Comparison of ENCODE assay signal across 8 mouse cellular contexts in genomic region chr10:13429240-13429639, GRCm38 (mm10). TPM values are rescaled to one million over a fixed set of nuclear protein-coding genes. Genes with fewer than 3 reads are reported as not detected.
A peak's percentile ranks its signal among the peaks of the same experiment; 100 is the strongest.
DNase-seq lines count a peak whose midpoint lies in the region; ATAC-seq and TF ChIP-seq lines count a peak whose summit lies in the region.

No protein-coding gene starts in this region.

- peak; percentile 70; the same call in 1 of the 2 replicates for ATAC-seq in stomach, postnatal 0 days (ENCODE audit: low FRiP score, low TSS enrichment)
- no peak for ATAC-seq in liver, embryonic 12.5 days

- peak overlapping the region; percentile 67 for H3K4me3 ChIP-seq in gastrocnemius, adult 2 months
- 0 out of 2 replicates have a peak overlapping the region, but pooled peaks have one; percentile 6 for H3K4me3 ChIP-seq in midbrain, embryonic 10.5 days
- H3K4me3 ChIP-seq in stomach, postnatal 0 days (ENCODE audit: low read depth, low read length) = no peak overlapping the region
- no peak overlapping the region for H3K4me3 ChIP-seq in liver, embryonic 12.5 days

- no peaks in the 10 kb centered on the region for H3K27me3 ChIP-seq in midbrain, embryonic 10.5 days (ENCODE audit: low read depth, poor library complexity, severe bottlenecking)
- H3K27me3 ChIP-seq in stomach, postnatal 0 days (ENCODE audit: control insufficient read depth, insufficient read depth, low read length) = no peaks in the 10 kb centered on the region
- no peaks in the 10 kb centered on the region for H3K27me3 ChIP-seq in liver, embryonic 12.5 days (replicated peaks)

- H3K4me1 ChIP-seq in midbrain, embryonic 10.5 days = peaks cover 37% of the 10 kb centered on the region
- no peaks in the 10 kb centered on the region for H3K4me1 ChIP-seq in stomach, postnatal 0 days (replicated peaks; ENCODE audit: control insufficient read depth, insufficient read depth)
- no peaks in the 10 kb centered on the region for H3K4me1 ChIP-seq in liver, embryonic 12.5 days

- H3K4me2 ChIP-seq in stomach, postnatal 0 days (replicated peaks; ENCODE audit: low read depth) = no peak overlapping the region; the same call in 1 of the 2 replicates
- no peak overlapping the region for H3K4me2 ChIP-seq in liver, embryonic 12.5 days

- H3K27ac ChIP-seq in gastrocnemius, adult 2 months = no peak overlapping the region
- peak overlapping the region; percentile 71 for H3K27ac ChIP-seq in midbrain, embryonic 10.5 days (replicated peaks)
- no peak overlapping the region for H3K27ac ChIP-seq in stomach, postnatal 0 days (replicated peaks)
- no peak overlapping the region for H3K27ac ChIP-seq in liver, embryonic 12.5 days

- no peak for TF ChIP-seq CTCF in gastrocnemius, adult 2 months (IDR thresholded peaks at IDR 0.05)
- TF ChIP-seq CTCF in stomach, postnatal 0 days (IDR thresholded peaks at IDR 0.05; ENCODE audit: low read depth) = no peak

- TF ChIP-seq EP300 in stomach, postnatal 0 days (optimal IDR thresholded peaks at IDR 0.05) = no peak

- peak; percentile 27 for DNase-seq in ovary, postnatal 36 days (ENCODE audit: low spot score)
- DNase-seq in ovary, postnatal 14 days (ENCODE audit: low spot score) = no peak
- peak; percentile 46 for DNase-seq in gastrocnemius, adult 2 months
- peak; percentile 42 for DNase-seq in midbrain, embryonic 10.5 days (ENCODE audit: low spot score)
- no peak for DNase-seq in stomach, postnatal 0 days (ENCODE audit: low spot score)
- no peak for DNase-seq in spleen, postnatal 14 days (ENCODE audit: low spot score in 2 of 2)
- DNase-seq in cerebellum, postnatal 36 days = no peak

- H3K9me3 ChIP-seq in midbrain, embryonic 10.5 days (replicated peaks) = no peaks in the 10 kb centered on the region
- no peaks in the 10 kb centered on the region for H3K9me3 ChIP-seq in stomach, postnatal 0 days (ENCODE audit: control insufficient read depth, low read length)
- H3K9me3 ChIP-seq in liver, embryonic 12.5 days (replicated peaks) = no peaks in the 10 kb centered on the region

- 46% methylated on average over 13 of the region's 13 CpGs for WGBS in midbrain, embryonic 10.5 days
- 44% methylated on average over 13 of the region's 13 CpGs for WGBS in stomach, postnatal 0 days
- WGBS in liver, embryonic 12.5 days (ENCODE audit: insufficient replicate concordance) = 73% methylated on average over 13 of the region's 13 CpGs

- intact Hi-C loops in gastrocnemius, adult 2 months (cut with DNase I) = loop anchor here (1.0 kb wide), 2 partner anchors 343 to 413 kb away; no protein-coding TSS in a partner anchor

- no peaks in the 10 kb centered on the region for H3K36me3 ChIP-seq in midbrain, embryonic 10.5 days
- H3K36me3 ChIP-seq in stomach, postnatal 0 days (ENCODE audit: control insufficient read depth, insufficient read depth, low read length) = no peaks in the 10 kb centered on the region
- H3K36me3 ChIP-seq in liver, embryonic 12.5 days = no peaks in the 10 kb centered on the region

- no peak overlapping the region for H3K9ac ChIP-seq in stomach, postnatal 0 days (ENCODE audit: low read length)
- no peak overlapping the region for H3K9ac ChIP-seq in liver, embryonic 12.5 days

RNA-seq across cellular contexts. Expression of gene Phactr2, which starts 45.0 kb away (rescaled TPM):
- 10 to 100 TPM; 16.0 to 19.6 TPM for total RNA-seq in gastrocnemius, adult 2 months (2021)
- polyA plus RNA-seq in midbrain, embryonic 10.5 days (2016; fragmentation: Nextera tagmentation; extraction: Ambion mirVana) = 10.3 and 10.8 TPM in 2 replicates
- polyA plus RNA-seq in stomach, postnatal 0 days (2015; fragmentation: Nextera tagmentation; extraction: Ambion mirVana) = 16.8 and 19.6 TPM in 2 replicates
- 9.8 and 10.4 TPM in 2 replicates for polyA plus RNA-seq in liver, embryonic 12.5 days (2016; fragmentation: Nextera tagmentation; extraction: Ambion mirVana)

Comparison
In these comparisons a context has a peak if more than half of its experiments do, and no peak if none do; other contexts are left out.
1. DNase-seq: peak in ovary, postnatal 36 days (single experiment), gastrocnemius, adult 2 months (single experiment) and midbrain, embryonic 10.5 days (single experiment); none in ovary, postnatal 14 days (single experiment), stomach, postnatal 0 days (single experiment), spleen, postnatal 14 days (0 of 2) and cerebellum, postnatal 36 days (0 of 2).
2. H3K4me3 ChIP-seq: peak in gastrocnemius, adult 2 months (single experiment) and midbrain, embryonic 10.5 days (single experiment); none in stomach, postnatal 0 days (single experiment) and liver, embryonic 12.5 days (single experiment).